Mouse (Mus musculus) embryonic facial prominence, embryonic 11.5 days (tissue): ENCODE measurements at regions not wholly inside any gene's neighbourhood (a gene's known extent, or its start where the extent isn't known, plus 50 kb on each side); places are given as distances from the start of the nearest gene placed in this dataset.

Experiments used
- ATAC-seq: fragments of 200-750 bp; cut with Nextera tagmentation; replicated peaks from 2 replicates; pipeline ENCODE4 v1.8.0; 2017; ENCODE audit warnings: low read depth; ENCODE audit not compliant: insufficient number of reproducible peaks, low FRiP score, low TSS enrichment
- DNase-seq: peaks from one replicate; pipeline ENCODE4 v3.0.0-alpha.2; 2015; ENCODE audit warnings: low spot score
- H3K27ac ChIP-seq: fragments of 300-500 bp; sonication (generic); replicated peaks from 2 replicates; pipeline ENCODE4 v1.5.1; 2014; ENCODE audit warnings: mild to moderate bottlenecking, low read depth, low read length, control low read depth
- H3K27me3 ChIP-seq: fragments of 300-500 bp; sonication (generic); 2 replicates; pipeline ENCODE4 v1.6.1; 2014; ENCODE audit warnings: mild to moderate bottlenecking, low read length, moderate library complexity, mixed read lengths; ENCODE audit not compliant: control insufficient read depth, insufficient read depth
- H3K36me3 ChIP-seq: fragments of 300-500 bp; sonication (generic); replicated peaks from 2 replicates; pipeline ENCODE4 v1.6.1; 2014; ENCODE audit warnings: low read depth, mild to moderate bottlenecking, low read length, moderate library complexity, mixed read lengths; ENCODE audit not compliant: control insufficient read depth, insufficient read depth
- H3K4me1 ChIP-seq: fragments of 300-500 bp; sonication (generic); 2 replicates; pipeline ENCODE4 v1.6.1; 2014; ENCODE audit warnings: low read length, mixed read lengths; ENCODE audit not compliant: control insufficient read depth, insufficient read depth
- H3K4me2 ChIP-seq: fragments of 300-500 bp; sonication (generic); 2 replicates; pipeline ENCODE4 v1.6.1; 2014; ENCODE audit warnings: low read depth, mild to moderate bottlenecking, control low read depth, low read length, moderate library complexity
- H3K4me3 ChIP-seq: fragments of 300-500 bp; sonication (generic); 2 replicates; pipeline ENCODE4 v1.5.1; 2014; ENCODE audit warnings: low read depth, low read length, control low read depth
- H3K9ac ChIP-seq: fragments of 300-500 bp; sonication (generic); replicated peaks from 2 replicates; pipeline ENCODE4 v1.6.1; 2014; ENCODE audit warnings: mild to moderate bottlenecking, control low read depth, low read length
- H3K9me3 ChIP-seq: fragments of 300-500 bp; sonication (generic); replicated peaks from 2 replicates; pipeline ENCODE4 v1.6.1; 2016; ENCODE audit warnings: mild to moderate bottlenecking, low read length, inconsistent platforms, mixed read lengths; ENCODE audit not compliant: control insufficient read depth
- WGBS: fragments of 180-500 bp; shearing (Covaris S2); extraction: QIAGEN DNeasy Blood & Tissue Kit; methylation state at CpG from one replicate; pipeline ENCODE4 v1.1.7; 2014; 5-methylcytosine and 5-hydroxymethylcytosine counted together

DNA sequence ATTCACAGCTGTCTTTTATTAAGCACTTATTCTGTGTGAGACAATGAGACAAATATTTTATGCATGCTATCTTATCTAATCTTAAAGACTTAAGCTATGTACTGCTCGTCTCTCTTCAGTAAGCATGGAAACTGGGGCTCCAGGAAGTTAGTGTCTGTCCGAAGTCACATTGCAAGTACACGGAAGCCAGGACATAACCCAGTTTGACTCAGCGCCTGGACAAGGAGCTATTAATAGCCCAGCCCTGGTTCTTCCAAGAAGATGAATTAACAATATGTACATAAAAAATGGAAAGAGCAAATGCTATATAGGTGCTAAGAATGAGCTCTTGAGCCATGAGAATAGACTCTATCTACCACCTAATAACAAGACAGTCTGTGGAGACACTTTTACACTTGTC lies 85.2 kb upstream of the Col24a1 start:
- 92% methylated on average over 4 of the region's 4 CpGs for WGBS
- H3K4me1 ChIP-seq, result no peaks in the 10 kb centered on the region
- no peak overlapping the region for H3K4me2 ChIP-seq
- H3K9me3 ChIP-seq, result no peaks in the 10 kb centered on the region
- no peaks in the 10 kb centered on the region for H3K27me3 ChIP-seq
- no peak for ATAC-seq
- no peak overlapping the region for H3K9ac ChIP-seq
- no peak overlapping the region for H3K4me3 ChIP-seq
- H3K36me3 ChIP-seq, result no peaks in the 10 kb centered on the region
- no peak for DNase-seq
- H3K27ac ChIP-seq, result no peak overlapping the region

GRCm38 (mm10) chr3:145210166-145210565 lies 82.1 kb upstream of the Col24a1 start:
- Histone ChIP-seq H3K27me3 (no peaks in the 10 kb centered on the region), H3K9ac (no peak overlapping the region), H3K36me3 (no peaks in the 10 kb centered on the region), H3K4me3 (no peak overlapping the region), H3K4me2 (no peak overlapping the region), H3K4me1 (no peaks in the 10 kb centered on the region), H3K9me3 (no peaks in the 10 kb centered on the region), H3K27ac (no peak overlapping the region)
- no peak for ATAC-seq
- no peak for DNase-seq
- 92% methylated on average over 5 of the region's 5 CpGs for WGBS

DNA sequence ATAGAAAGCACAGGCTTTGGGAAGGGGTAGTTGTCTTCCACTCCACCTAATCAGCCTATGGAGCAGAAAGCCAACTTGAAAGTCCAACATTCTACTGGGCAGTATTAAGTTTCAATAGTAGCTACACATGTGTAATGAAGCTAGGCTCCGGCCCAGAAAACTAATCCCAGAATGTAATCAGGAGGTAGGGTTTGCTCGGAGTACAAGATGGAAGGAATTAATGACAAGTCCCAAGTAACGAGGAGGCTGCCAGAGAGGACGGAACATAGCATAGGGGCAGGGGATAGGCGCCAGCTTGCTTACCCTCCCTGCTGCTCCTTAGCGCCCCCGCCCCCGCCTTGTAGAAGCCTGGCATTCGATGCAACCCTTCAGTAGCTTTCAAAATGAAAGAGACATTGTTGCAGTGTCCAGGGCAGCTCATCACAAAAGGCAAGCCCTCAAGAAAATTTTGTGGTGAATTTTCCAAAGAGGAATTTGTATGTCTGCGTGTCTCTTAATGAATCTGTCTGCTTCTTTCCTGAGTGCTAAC lies 75.2 kb upstream of the Col24a1 start:
- Histone ChIP-seq H3K9me3 (no peaks in the 10 kb centered on the region), H3K4me2 (no peak overlapping the region), H3K4me3 (no peak overlapping the region), H3K27ac (no peak overlapping the region), H3K9ac (no peak overlapping the region), H3K27me3 (no peaks in the 10 kb centered on the region), H3K36me3 (no peaks in the 10 kb centered on the region), H3K4me1 (no peaks in the 10 kb centered on the region)
- ATAC-seq, result no peak
- DNase-seq, result peak; percentile 29
- 57% methylated on average over 10 of the region's 10 CpGs for WGBS

DNA sequence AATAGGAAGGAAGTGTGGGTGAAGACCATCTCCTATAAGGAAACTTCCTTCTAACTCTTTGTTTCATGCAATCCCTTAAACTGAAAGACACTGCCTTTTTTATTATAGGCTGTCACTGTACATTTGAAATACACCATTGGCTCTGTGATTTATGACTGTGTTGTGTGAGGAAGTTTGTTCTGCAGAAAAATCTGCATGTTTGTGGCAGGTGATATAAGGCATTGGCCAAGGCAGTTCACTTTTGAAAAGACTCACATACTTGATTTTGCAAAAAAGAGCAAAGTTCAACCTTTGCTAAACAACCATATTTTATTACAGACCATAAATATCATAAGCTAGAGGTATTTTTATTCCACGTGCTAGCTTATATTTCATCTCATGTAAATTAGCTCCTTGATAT lies 69.3 kb upstream of the Col24a1 start:
- DNase-seq (no peak), ATAC-seq (no peak)
- H3K36me3 ChIP-seq, result no peaks in the 10 kb centered on the region
- no peaks in the 10 kb centered on the region for H3K27me3 ChIP-seq
- no peaks in the 10 kb centered on the region for H3K4me1 ChIP-seq
- no peak overlapping the region for H3K4me2 ChIP-seq
- WGBS, result 90% methylated on average over 1 of the region's 1 CpGs
- no peak overlapping the region for H3K27ac ChIP-seq
- H3K9ac ChIP-seq, result no peak overlapping the region
- no peak overlapping the region for H3K4me3 ChIP-seq
- no peaks in the 10 kb centered on the region for H3K9me3 ChIP-seq

DNA sequence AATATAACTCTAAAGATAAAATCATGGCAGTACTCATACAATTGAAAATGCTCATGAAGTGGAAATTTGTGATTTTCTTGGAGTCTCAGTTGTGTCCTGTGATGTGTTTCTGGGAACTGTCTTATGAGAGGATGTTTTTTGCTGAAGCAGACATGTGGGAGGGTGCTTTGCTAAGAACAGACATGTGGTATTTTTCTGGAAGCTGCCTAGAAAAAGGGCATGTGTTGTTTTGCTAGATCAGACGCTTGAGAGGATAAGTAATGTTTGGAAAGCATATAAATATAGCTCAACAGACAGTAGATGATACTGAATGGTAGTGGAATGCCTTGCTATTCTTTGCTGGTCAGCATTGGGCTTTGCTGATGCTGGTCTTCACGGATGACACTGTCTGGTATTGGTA lies 68.2 kb upstream of the Col24a1 start:
- H3K4me3 ChIP-seq, result no peak overlapping the region
- WGBS, result 80% methylated on average over 2 of the region's 2 CpGs

GRCm38 (mm10) chr3:145230721-145231120 lies 61.6 kb upstream of the Col24a1 start:
- no peaks in the 10 kb centered on the region for H3K27me3 ChIP-seq
- no peak for ATAC-seq
- no peaks in the 10 kb centered on the region for H3K9me3 ChIP-seq
- WGBS, result 79% methylated on average over 6 of the region's 6 CpGs
- H3K4me1 ChIP-seq, result no peaks in the 10 kb centered on the region
- no peak for DNase-seq
- no peak overlapping the region for H3K4me3 ChIP-seq
- H3K9ac ChIP-seq, result no peak overlapping the region
- H3K27ac ChIP-seq, result no peak overlapping the region
- no peak overlapping the region for H3K4me2 ChIP-seq
- H3K36me3 ChIP-seq, result no peaks in the 10 kb centered on the region

More for the DNA sequence above, 68.2 kb upstream of the Col24a1 start:
- no peaks in the 10 kb centered on the region for H3K36me3 ChIP-seq
- no peak overlapping the region for H3K4me2 ChIP-seq
- no peaks in the 10 kb centered on the region for H3K4me1 ChIP-seq
- no peaks in the 10 kb centered on the region for H3K27me3 ChIP-seq
- no peak for DNase-seq
- H3K9me3 ChIP-seq, result no peaks in the 10 kb centered on the region
- H3K9ac ChIP-seq, result no peak overlapping the region
- no peak for ATAC-seq
- no peak overlapping the region for H3K27ac ChIP-seq

DNA sequence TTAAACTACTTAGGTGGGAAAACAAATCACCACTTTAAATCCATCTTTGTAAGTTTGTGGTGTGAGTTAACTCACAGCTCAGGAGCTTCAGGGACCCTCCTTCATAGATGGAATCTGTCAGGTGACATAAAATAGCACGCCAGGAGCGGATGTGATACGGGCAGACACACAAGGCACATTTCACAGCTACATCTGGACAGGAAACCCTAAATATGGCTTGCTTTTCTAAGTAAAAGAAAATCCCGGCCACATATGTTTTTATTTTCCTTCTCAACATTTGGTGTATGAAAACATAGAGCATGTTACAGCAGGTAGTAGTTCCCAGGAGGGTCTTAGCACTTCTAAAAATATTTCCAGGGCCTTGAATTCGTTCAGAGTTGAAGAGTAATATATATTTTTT lies 50.1 kb upstream of the Col24a1 start:
- H3K9ac ChIP-seq, result no peak overlapping the region
- ATAC-seq, result no peak
- no peaks in the 10 kb centered on the region for H3K4me1 ChIP-seq
- no peaks in the 10 kb centered on the region for H3K27me3 ChIP-seq
- no peaks in the 10 kb centered on the region for H3K36me3 ChIP-seq
- H3K4me3 ChIP-seq, result no peak overlapping the region
- WGBS, result 38% methylated on average over 5 of the region's 5 CpGs
- no peaks in the 10 kb centered on the region for H3K9me3 ChIP-seq
- H3K27ac ChIP-seq, result no peak overlapping the region
- no peak overlapping the region for H3K4me2 ChIP-seq
- DNase-seq, result peak; percentile 67
